Mouse (Mus musculus): ENCODE data around the gene Hist1h4i.

- TF ChIP-seq CTCF (conservative IDR thresholded peaks at IDR 0.05 in 1 of 2, IDR thresholded peaks at IDR 0.05 in 1 of 2; ENCODE audit: low read depth in 2 of 2, low read length in 2 of 2) (no peak), CHD2 (IDR thresholded peaks at IDR 0.05; ENCODE audit: low read length) (no peak), POLR2AphosphoS2 (IDR thresholded peaks at IDR 0.05; ENCODE audit: low read depth, low read length) (no peak), POLR2A (IDR thresholded peaks at IDR 0.05; ENCODE audit: low read depth, low read length) (no peak), CHD1 (IDR thresholded peaks at IDR 0.05; ENCODE audit: low read depth, low read length) (no peak), UBTF (IDR thresholded peaks at IDR 0.05; ENCODE audit: low read depth, low read length) (no peak), ETS1 (conservative IDR thresholded peaks at IDR 0.05; ENCODE audit: low read depth, low read length) (no peak), TCF12 (IDR thresholded peaks at IDR 0.05; ENCODE audit: low read depth, low read length) (no peak), SIN3A (IDR thresholded peaks at IDR 0.05; ENCODE audit: low read length) (no peak), EP300 (IDR thresholded peaks at IDR 0.05; ENCODE audit: low read length) (no peak), MAFK (IDR thresholded peaks at IDR 0.05; ENCODE audit: insufficient replicate concordance, low read length) (no peak), ZNF384 (IDR thresholded peaks at IDR 0.05; ENCODE audit: low read depth, low read length) (no peak)
Observed at GRCm38 (mm10) chr13:21996840-21997185, 44.3 kb downstream of the Hist1h4i start.

Data from CH12.LX (cell line).